Mouse (Mus musculus): ENCODE measurements around the gene Stard13.

DNA sequence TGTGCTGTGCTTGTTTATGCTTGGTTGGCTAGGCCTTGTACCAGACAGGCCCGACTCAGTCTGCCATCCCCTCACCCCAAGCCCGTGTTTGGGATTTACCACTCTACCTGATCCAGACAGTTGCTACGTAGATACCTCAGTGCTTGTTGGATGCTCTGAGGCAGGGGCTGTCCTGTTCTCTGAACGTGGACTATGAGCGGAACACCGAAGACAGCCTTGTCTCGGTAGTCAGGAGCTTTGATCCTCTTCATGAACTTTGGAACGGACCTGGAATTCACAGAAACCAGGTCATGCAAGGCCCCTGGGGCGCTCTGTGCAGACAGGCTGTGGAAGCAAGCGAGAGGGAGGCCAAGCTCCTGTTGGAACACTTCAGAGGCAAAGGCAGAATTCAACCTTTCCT, 174.3 kb downstream of the Stard13 start:
- TF ChIP-seq CTCF (IDR thresholded peaks at IDR 0.05; ENCODE audit: low read depth, low read length): no peak
- no peak for TF ChIP-seq POLR2A (IDR thresholded peaks at IDR 0.05; ENCODE audit: extremely low read depth, insufficient read depth, low read length)
